Mouse (Mus musculus) heart, embryonic 16.5 days (tissue): Measurements from ENCODE around the gene Olfr183. TPM values are rescaled to one million over a fixed set of nuclear protein-coding genes. Genes with fewer than 3 reads are reported as not detected.
"Not testable (repeated sequence)": the region's sequence is repeated elsewhere in the genome, so short reads cannot be mapped to it uniquely, and the experiment has no call there.

ENCODE experiments used
- ATAC-seq: fragments of 200-750 bp; cut with Nextera tagmentation; replicated peaks from 2 replicates; pipeline ENCODE4 v1.8.0; 2017; ENCODE audit warnings: moderate number of reproducible peaks; ENCODE audit not compliant: insufficient read depth, low FRiP score; ENCODE audit errors: extremely low read depth
- H3K27ac ChIP-seq: fragments of 300-500 bp; sonication (generic); 2 replicates; pipeline ENCODE4 v1.5.1; 2014; ENCODE audit warnings: mild to moderate bottlenecking, low read length, control low read depth, moderate library complexity
- H3K27me3 ChIP-seq: fragments of 300-500 bp; sonication (generic); 2 replicates; pipeline ENCODE4 v1.6.1; 2014; ENCODE audit warnings: low read length, mixed read lengths; ENCODE audit not compliant: control insufficient read depth, insufficient read depth
- H3K36me3 ChIP-seq: fragments of 300-500 bp; sonication (generic); 2 replicates; pipeline ENCODE4 v1.6.1; 2014; ENCODE audit not compliant: control insufficient read depth, insufficient read depth
- H3K4me1 ChIP-seq: fragments of 300-500 bp; sonication (generic); 2 replicates; pipeline ENCODE4 v1.6.1; 2014; ENCODE audit warnings: low read length, mixed read lengths; ENCODE audit not compliant: control insufficient read depth, insufficient read depth
- H3K4me2 ChIP-seq: fragments of 300-500 bp; sonication (generic); 2 replicates; pipeline ENCODE4 v1.6.1; 2014; ENCODE audit warnings: low read depth, mild to moderate bottlenecking, control low read depth, low read length
- H3K4me3 ChIP-seq: fragments of 300-500 bp; sonication (generic); 2 replicates; pipeline ENCODE4 v1.5.1; 2014; ENCODE audit warnings: mild to moderate bottlenecking, control low read depth, low read length
- H3K9ac ChIP-seq: fragments of 300-500 bp; sonication (generic); 2 replicates; pipeline ENCODE4 v1.6.1; 2014; ENCODE audit warnings: low read length, control low read depth
- H3K9me3 ChIP-seq: fragments of 300-500 bp; sonication (generic); replicated peaks from 2 replicates; pipeline ENCODE4 v1.6.1; 2016; ENCODE audit warnings: low read length; ENCODE audit not compliant: control insufficient read depth
- WGBS: fragments of 180-500 bp; shearing (Covaris S2); extraction: QIAGEN DNeasy Blood & Tissue Kit; methylation state at CpG from one replicate; pipeline ENCODE4 v1.1.7; 2014; 5-methylcytosine and 5-hydroxymethylcytosine counted together
- polyA plus RNA-seq: library from polyadenylated mRNA; unstranded; fragments of >200 nt; fragmentation: Nextera tagmentation; extraction: Ambion mirVana; gene quantifications from 2 replicates; pipeline ENCODE4 v1.2.1, GENCODE M21; 2015

The Olfr183 gene
- not detected in 2 replicates for polyA plus RNA-seq

DNA sequence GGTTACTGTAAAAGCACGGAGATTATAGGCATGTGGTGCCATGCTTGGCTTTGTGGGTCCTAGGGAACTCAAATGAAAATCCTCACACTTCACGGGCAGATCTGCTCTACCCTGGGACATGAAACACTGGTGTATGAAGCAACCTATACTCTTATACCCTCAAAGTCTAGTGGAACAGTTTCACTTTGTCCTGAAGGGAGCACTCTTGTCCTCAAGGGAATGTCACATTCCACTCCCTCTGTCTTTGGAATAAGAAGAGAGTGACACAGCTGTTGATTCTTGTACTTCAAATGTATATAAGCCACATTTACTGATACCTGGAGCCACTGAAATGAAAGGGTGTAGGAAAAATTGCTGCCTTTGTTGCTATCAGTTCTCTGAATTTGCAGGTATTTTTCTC is at the start of gene Olfr183:
Gene Olfr183, plus strand, starts transcription at position 301 of the 400 bp plus-strand sequence.
- Histone ChIP-seq H3K4me2 (no peak within 1 kb of the TSS), H3K27me3 (no peaks in the 10 kb centered on the region), H3K4me3 (no peak within 1 kb of the TSS), H3K9me3 (no peaks in the 10 kb centered on the region), H3K4me1 (no peaks in the 10 kb centered on the region), H3K27ac (no peak within 1 kb of the TSS), H3K36me3 (no peaks in the 10 kb centered on the region), H3K9ac (no peak within 1 kb of the TSS)
- WGBS = 59% methylated on average over 2 of the region's 2 CpGs
- ATAC-seq = no peak

DNA sequence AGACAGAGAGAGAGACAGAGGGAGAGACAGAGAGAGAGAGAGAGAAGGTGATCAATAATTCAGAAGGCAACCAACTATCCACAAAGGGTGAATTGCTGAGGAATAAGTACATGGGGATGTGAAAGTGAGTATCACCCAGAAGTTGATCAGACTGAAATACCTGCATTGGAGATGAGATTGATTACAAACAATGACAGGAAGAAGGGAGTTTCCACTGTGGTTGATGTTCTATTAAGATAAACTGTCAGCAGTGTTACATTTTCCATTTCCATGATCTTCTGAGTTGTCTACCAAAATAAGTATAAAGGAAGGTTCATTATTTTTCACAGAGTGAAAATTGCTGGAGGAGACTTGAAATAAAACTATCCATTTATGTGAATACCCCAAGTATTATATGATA is 12.0 kb downstream of the Olfr183 start:
- no peaks in the 10 kb centered on the region for H3K4me1 ChIP-seq
- no peaks in the 10 kb centered on the region for H3K36me3 ChIP-seq
- no peaks in the 10 kb centered on the region for H3K27me3 ChIP-seq
- H3K27ac ChIP-seq = no peak overlapping the region
- ATAC-seq = no peak
- H3K9ac ChIP-seq = no peak overlapping the region
- no peaks in the 10 kb centered on the region for H3K9me3 ChIP-seq
- no peak overlapping the region for H3K4me3 ChIP-seq
- H3K4me2 ChIP-seq = no peak overlapping the region

DNA sequence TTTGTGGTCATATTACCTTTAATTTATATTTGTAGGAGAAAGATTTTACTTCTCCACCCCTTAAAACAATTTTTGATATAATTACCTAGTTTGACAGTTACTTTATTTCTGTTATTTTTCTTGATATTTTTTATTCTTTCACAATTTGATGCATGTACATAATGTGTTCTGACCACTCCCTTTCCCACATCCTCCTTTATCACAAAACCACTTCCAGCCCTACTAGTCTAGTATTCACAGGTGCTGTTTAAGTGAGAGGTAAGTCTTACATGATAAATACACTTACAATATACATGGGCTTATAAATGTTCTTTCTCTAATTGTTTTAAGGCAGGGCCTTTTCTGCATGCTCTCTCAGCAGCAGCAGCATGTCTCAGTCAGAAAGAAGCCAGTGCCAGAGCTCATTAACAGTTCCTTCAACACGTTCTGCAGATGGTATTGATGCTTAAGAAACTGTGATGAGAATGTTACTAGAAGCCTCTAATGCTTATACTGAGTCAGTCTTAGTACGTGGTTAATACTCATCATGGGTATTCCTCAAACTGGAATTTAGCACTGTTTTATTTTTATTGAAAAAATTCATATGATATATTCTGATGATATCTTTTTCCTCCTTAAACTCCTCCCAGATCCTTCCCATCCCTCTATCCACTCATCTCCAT is 18.3 kb downstream of the Olfr183 start:
- Histone ChIP-seq H3K4me2 (no peak overlapping the region), H3K27me3 (no peaks in the 10 kb centered on the region), H3K9ac (no peak overlapping the region), H3K9me3 (no peaks in the 10 kb centered on the region), H3K4me1 (no peaks in the 10 kb centered on the region), H3K36me3 (no peaks in the 10 kb centered on the region), H3K4me3 (no peak overlapping the region), H3K27ac (no peak overlapping the region)
- 64% methylated on average over 2 of the region's 2 CpGs for WGBS
- no peak for ATAC-seq

DNA sequence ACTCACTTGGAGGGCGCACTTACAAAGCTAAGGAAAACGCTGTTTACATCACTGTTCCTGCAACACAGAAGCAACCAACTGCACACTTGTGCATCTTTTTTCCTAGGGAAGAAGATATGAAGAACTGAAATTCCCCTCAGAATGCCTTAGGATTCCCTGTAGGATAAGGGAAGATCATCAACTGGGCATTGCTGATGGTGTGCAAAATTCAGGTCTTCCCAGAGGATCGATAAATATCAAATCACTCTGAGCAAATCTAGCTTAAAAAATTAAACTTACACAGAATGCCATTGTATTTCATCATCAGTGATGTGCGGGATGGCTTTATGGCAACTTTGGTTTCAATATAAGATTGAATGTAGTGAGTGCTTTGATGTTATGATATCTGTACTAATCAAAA is 35.0 kb downstream of the Olfr183 start, which contains the start of gene Olfr186:
Gene Olfr186, minus strand, starts transcription at position 101 of the 400 bp plus-strand sequence.
- WGBS = 84% methylated on average over 4 of the region's 4 CpGs
- ATAC-seq = no peak
- Histone ChIP-seq H3K4me3 (no peak within 1 kb of the TSS), H3K9ac (no peak within 1 kb of the TSS), H3K4me1 (no peaks in the 10 kb centered on the region), H3K27ac (no peak within 1 kb of the TSS), H3K4me2 (no peak within 1 kb of the TSS), H3K36me3 (no peaks in the 10 kb centered on the region), H3K9me3 (no peaks in the 10 kb centered on the region), H3K27me3 (no peaks in the 10 kb centered on the region)

DNA sequence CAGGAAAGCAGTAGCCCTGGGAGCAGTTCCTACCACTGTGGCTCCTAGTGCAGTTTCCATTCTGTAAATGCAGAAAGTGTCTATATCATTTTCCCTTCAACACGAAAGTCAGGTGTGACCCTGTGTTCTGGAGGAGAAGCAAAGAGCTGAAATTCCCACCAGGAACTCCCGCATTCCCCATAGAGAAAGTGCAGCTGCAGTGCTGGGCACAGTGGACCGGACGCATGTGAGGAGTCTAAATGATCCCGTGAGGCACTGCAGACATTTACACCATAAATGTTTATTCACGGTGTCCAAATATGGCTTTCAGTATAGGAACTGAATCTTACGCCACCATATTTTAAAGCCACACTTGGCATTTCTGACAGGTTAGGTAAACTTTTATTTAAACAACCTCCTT is 44.6 kb downstream of the Olfr183 start, which contains the start of gene Olfr187:
Gene Olfr187, minus strand, starts transcription at position 58 of the 400 bp plus-strand sequence.
- no peak within 1 kb of the TSS for H3K4me3 ChIP-seq
- 75% methylated on average over 7 of the region's 7 CpGs for WGBS
- ATAC-seq = no peak
- no peaks in the 10 kb centered on the region for H3K36me3 ChIP-seq
- no peak within 1 kb of the TSS for H3K4me2 ChIP-seq
- H3K4me1 ChIP-seq = no peaks in the 10 kb centered on the region
- H3K27ac ChIP-seq = no peak within 1 kb of the TSS
- no peaks in the 10 kb centered on the region for H3K27me3 ChIP-seq
- H3K9ac ChIP-seq = no peak within 1 kb of the TSS
- no peaks in the 10 kb centered on the region for H3K9me3 ChIP-seq

DNA sequence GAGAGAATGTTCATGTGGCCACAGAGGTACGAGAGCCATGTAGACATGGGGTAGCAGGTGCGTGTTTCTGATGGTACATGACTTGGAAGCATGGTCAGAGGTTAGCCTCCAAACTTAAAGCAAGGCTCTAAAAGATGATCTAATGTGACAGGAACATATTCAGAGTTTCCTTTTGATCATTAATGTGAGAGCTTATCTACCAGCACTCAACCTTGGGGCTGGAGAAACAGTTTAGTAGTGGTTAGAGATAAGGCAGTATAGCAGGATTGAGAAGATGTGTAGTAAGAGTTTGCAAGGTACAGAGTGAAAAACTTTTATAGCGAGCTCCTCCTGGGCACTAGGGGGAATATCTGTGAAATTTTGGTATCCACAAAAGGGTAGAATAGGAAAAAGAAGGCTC is 50.7 kb downstream of the Olfr183 start:
- no peaks in the 10 kb centered on the region for H3K27me3 ChIP-seq
- H3K36me3 ChIP-seq = no peaks in the 10 kb centered on the region
- H3K27ac ChIP-seq = no peak overlapping the region
- H3K4me3 ChIP-seq = no peak overlapping the region
- no peak overlapping the region for H3K9ac ChIP-seq
- H3K4me1 ChIP-seq = no peaks in the 10 kb centered on the region
- H3K4me2 ChIP-seq = no peak overlapping the region
- WGBS = 68% methylated on average over 3 of the region's 3 CpGs
- no peaks in the 10 kb centered on the region for H3K9me3 ChIP-seq
- no peak for ATAC-seq

DNA sequence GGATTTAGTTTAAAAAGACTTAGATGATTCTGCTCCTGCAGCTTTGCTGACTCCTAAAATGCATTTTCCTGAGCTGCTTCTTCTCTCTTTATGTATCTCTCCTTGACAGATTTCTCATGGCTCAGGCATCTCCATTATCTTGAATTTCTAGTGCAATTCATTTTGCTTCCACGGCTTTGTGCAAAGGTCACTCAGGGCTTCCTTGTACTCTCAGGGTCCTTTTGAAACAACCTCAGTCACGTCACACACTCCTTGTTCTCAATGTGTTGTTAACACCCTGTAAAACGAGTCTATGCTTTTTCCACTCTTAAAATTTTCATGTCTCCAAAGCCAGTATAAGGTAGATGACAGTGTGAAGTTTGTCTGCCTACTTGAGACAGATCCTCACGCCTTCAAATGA is 52.4 kb downstream of the Olfr183 start:
- Histone ChIP-seq H3K27ac (no peak overlapping the region), H3K4me2 (no peak overlapping the region), H3K4me3 (no peak overlapping the region), H3K9me3 (no peaks in the 10 kb centered on the region), H3K9ac (no peak overlapping the region), H3K4me1 (no peaks in the 10 kb centered on the region), H3K36me3 (no peaks in the 10 kb centered on the region), H3K27me3 (no peaks in the 10 kb centered on the region)
- no peak for ATAC-seq
- 49% methylated on average over 4 of the region's 4 CpGs for WGBS

DNA sequence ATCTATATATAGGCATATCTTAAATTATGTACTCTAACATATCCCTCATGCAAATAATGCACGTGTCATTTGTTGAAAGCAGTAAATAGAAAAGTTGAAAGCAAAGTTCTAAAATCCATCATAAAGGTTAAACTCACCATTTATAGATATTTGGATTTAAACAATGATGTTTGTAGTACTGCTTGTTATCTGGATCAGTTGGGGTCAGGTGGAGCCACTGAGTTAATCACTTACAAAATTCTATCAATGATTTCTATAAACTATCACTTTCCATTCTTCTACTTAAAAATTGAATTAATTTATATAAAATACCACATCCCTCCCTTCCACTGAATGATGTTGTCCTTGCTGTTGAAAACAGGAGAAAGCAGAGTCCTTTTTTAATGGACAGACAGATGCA is 53.7 kb downstream of the Olfr183 start:
- 61% methylated on average over 1 of the region's 1 CpGs for WGBS
- Histone ChIP-seq H3K27ac (no peak overlapping the region), H3K4me1 (no peaks in the 10 kb centered on the region), H3K9me3 (no peaks in the 10 kb centered on the region), H3K36me3 (no peaks in the 10 kb centered on the region), H3K4me3 (no peak overlapping the region), H3K9ac (no peak overlapping the region), H3K4me2 (no peak overlapping the region), H3K27me3 (no peaks in the 10 kb centered on the region)
- no peak for ATAC-seq

DNA sequence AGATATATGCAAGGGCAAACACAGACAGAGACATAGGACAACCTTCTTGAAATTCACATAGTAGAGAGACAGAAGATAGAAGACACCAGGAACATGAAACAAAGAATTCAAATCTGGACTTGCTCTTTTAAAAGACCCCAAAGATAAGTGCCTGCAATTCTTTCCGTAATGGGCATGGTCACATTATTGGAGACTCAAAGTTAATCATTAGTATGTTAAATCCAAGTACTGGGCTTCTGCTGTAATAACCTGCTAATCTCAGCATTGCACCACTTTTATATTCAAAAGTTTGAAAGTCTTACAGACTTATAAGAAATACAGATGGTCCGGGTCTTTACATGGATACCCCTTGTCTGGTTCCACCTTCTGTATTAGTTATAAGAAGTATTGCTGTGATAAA is 54.1 kb downstream of the Olfr183 start:
- H3K4me3 ChIP-seq, H3K9me3 ChIP-seq, H3K9ac ChIP-seq, H3K27ac ChIP-seq, H3K4me1 ChIP-seq, H3K4me2 ChIP-seq, ATAC-seq, H3K27me3 ChIP-seq, H3K36me3 ChIP-seq: not testable (repeated sequence)
- 86% methylated on average over 2 of the region's 2 CpGs for WGBS
